Mouse (Mus musculus): Measurements from ENCODE around the gene 4930404N11Rik. TPM values are rescaled to one million over a fixed set of nuclear protein-coding genes. Genes with fewer than 3 reads are reported as not detected.

4930404N11Rik gene
- total and polyA plus RNA-seq, 3 experiments = 1.2 to 12.4 (median 3.6) TPM

DNA sequence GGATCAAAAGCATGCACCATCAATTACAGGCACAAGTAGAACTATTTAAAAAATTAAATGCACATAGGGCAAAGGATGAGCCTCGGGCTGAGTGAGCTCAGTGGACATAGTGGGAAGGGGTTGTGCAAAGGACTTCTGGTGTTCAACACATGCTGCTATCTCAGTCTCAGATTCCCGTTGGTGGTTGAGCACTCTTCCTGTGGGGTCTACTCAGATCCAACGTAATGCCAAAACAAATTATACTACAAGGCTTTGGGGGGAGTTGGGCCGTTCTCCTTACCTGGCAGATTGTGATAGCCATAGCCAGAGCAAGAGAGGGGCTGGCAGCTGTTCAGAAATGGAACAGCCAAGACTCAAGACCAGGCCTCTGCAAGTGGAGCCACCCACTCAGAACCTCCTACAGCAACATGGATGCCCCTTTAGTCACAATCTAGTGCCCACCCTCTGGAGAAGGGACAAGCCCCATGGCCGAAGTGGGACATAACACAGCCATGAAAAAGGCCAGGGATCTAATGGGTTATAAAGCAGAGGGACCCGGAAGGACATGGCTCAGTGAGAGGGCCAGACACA, 14.3 kb upstream of the 4930404N11Rik start:
- DNase-seq = no peak

DNA sequence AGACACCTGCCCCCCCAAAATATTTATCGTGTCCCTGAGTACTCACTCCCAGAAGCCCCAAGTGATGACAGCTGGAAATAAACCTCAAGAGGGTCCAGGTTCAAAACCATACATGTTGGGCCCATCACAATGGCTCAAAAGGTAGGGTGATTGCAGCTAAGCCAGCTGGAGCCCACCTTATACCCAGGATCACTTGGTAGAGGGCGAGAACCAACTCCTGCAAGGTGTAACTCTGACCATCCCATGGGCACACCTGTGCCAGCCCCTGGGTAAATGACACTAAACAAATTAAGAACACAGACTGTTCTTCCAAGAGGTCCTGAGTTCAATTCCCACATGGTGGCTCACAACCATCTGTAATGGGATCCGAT, 13.6 kb upstream of the 4930404N11Rik start:
- DNase-seq = no peak

DNA sequence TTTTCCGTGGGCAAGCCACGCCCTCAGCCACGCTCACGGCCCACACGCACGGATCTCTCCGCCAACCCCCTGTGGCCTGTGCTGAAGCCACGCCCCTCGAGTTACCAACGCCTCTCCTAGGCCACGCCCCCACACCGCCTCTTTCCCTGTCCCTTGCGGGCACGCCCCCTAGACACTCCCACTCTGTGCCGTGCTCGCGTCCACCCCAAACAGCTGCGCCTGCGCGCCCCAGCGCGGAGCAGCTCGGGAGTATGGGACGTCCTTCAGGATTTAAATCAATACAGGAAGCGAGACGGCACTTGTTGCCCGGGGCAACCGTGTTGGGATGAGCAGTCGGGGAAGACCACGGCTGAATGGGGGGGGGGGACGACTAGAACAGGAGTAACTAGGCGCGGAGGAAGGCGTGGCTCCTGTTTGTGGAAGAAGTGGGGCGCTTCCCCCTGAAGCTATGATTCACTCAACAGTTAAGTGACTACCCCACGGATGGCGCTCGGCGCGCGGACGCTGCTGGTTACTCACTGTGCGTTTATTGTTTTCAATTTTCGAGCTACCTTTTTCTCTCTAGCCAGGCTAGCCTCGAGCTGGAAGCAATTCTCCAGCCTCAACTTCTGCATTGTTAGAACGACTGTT, 13.1 kb upstream of the 4930404N11Rik start:
- DNase-seq = peak; percentile 100

DNA sequence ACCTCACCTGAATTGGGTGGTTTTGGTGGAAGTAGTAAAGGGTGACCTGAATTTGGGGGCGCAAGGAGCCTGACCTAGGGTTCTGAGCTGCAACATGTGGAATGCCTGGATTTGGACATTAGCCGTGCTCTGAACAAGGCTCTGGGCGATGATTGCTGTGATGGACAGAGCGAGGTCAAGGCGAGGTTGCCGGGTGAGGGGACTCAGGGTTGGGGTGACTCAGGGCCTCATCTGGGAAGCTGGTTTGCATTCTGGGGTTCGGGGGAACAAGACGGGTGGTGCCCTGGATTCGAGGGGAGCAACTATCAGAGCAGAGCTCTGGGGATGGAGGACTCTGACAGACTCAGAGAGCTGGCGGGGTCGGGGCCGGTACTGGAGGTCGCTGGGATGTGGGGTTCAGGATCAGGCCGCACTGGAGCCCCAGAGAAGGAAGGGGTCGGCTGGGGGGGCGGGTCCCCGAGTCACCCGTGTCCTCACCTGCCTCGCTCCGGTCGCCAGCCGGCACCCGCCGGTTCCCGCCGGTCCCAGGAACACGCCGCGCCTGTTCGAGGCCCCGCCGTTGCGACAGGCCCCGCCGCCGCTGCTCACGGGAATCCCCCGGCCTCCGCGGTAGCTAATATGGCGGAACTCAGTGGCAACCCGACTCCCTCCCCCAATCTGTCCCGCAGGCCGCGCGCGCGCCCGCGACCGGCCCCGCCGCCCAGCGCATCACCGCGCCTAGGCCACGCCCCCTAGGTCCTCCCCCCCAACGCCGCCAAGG, 12.4 kb upstream of the 4930404N11Rik start, which contains the start of gene Fzr1:
Gene Fzr1, minus strand, starts transcription at position 724 of the 760 bp plus-strand sequence.
- peak; percentile 70 for DNase-seq

DNA sequence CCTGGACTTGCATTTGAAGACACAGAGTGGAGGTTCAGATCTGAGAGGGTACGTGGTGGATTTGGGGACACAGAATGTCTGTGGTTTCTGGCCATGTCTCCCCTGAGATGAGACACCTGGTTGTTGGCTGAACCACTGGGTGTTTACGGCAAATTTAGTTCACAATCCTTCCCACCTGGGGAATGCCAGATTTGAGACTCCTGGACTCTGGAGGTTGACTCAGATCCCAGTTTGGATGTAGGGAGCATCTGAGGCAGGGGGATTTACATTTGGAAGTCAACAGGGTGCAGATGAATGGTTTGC, 11.7 kb upstream of the 4930404N11Rik start:
- no peak for DNase-seq

DNA sequence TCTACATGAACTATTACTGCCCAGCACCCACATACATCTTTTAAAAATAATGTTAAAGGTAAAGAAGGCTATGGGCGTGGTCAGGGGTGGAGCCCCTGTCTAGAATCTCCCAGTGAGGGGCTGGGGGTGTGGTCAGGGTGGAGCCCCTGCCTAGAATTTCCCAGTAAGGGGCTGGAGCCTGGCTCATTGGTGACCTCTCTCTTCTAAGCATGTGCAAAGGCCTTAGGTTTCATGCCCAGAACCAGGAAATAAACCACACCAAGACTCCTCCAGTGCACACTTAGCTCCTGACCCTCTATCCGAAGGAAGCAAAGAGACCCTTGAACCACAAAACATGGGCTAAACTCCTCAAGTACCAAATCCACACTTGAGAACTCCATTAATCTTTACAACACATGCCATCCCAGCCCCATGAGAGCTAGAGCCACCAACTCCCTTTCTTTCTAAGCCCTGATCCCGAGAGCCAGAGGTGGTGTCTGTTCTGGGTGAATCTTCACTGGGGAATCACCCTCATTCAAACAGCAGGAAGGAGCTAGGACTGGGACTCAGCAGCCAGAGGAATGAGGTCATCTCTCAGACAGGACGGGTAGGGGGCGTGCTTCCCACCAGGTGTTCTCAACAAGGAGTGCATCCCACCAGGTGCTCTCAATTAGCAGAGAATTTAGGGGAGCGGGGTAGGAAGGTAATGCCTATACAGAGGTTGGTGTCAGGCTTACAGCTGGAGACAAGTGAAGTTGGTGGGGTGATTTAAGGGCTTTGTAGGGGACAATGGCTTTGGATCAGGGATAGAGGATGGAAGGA, 11.1 kb upstream of the 4930404N11Rik start:
- no peak for DNase-seq

DNA sequence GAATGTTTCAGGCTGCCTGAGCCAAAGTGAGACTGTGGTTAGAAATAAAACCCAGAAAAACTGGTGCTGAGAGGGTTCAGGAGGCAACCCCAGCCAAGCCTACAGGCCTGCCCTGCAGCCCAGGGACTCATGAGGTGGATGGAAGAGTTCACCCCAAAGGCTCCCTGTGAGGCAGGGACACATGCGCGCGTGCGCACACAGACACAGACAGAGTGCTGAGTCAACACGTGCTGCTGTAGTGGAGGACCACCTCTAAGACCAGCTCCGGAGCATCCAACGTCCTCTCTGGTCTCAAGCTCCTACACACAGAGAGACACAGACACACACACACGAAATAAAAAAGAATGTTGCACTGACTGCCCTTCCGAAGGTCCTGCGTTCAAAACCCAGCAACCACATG, 9.7 kb upstream of the 4930404N11Rik start:
- no peak for DNase-seq

DNA sequence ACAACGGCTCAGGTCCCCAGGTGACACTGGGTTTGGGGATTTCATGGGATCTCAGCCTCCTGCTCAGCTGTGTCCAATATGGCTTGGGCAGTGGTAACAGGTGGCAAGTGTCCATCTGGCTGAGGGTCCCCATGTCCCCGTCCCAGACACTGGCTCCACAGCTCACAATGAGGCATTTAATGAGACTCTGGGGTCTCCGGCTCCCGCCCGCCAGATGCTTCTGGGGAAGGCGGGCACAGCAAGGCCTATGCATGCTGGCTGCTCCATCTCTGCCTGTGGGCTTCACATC, 1.5 kb upstream of the 4930404N11Rik start:
- DNase-seq = no peak

DNA sequence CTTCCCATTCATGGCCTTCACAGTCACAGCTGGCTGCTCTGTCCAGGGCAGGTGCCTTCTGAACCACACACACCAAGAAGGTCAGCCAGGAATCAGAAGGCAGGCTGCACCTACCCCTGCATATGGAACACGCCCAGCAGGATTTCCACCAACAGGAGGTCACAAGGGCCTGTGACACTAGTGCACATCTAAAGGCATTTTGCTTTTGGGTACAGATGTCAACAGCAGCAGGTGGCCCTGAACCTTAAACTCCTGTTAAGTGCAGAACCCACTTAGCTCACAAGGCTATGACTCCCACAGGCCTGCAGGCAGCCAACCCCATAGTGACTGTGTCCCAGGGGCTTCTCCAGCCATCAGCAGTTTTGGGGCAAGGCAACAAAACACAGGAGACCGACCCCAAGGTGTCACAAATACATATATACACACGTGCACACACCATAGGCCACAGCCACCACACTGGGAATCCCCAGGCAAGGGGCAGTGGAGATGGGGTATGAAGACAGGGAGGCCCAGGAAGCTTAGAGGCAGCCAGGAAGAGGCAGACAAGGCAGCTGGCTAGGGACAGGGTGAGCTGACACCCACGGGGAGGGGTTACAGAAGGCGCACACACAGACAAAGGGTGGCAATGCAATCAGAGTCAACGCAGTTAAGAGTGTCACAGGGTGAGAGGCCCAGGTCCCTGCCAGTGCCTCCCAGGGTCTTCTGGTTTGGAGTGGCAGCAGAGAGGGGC, 1.0 kb upstream of the 4930404N11Rik start:
- DNase-seq = no peak

DNA sequence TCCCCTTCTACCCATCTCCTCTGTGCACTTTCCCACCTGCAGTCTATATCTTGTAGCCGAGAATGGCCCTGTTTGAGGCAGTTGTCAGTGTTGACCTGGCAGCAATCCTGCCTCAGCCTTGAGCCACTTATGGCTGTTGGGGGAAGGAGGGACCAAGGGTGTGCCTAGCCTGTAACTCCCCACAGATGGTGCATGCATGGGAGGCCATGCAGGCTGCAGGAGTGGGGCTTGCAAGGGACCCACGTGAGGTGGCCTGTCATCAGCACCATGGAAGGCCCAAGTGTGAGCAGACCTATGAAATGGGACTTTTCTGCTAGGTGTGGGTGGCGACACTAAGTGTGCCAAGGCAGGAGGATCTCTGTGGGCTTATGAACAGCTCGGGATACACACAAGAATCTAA, 543 bp downstream of the 4930404N11Rik start:
- DNase-seq = no peak

DNA sequence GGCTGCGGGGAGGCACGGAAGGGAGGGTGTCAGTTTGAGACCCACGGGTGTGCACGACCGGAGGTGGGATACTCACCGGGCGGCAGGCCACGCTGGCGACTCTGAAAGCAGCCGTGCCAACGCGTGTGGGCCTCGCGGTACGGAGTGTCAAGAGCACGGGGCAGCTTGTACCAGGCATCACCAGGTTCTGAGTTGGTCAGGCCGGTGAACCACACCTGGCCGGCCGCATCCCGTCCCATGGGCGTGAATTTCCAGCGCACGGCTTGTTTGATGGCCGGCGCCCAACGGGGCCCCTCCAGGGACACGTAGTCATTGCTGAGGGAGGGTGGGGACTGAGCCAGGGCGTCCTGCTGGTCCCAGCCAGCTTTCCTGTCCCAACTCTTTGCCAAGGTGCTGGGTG, 950 bp downstream of the 4930404N11Rik start:
- DNase-seq = peak; percentile 71

DNA sequence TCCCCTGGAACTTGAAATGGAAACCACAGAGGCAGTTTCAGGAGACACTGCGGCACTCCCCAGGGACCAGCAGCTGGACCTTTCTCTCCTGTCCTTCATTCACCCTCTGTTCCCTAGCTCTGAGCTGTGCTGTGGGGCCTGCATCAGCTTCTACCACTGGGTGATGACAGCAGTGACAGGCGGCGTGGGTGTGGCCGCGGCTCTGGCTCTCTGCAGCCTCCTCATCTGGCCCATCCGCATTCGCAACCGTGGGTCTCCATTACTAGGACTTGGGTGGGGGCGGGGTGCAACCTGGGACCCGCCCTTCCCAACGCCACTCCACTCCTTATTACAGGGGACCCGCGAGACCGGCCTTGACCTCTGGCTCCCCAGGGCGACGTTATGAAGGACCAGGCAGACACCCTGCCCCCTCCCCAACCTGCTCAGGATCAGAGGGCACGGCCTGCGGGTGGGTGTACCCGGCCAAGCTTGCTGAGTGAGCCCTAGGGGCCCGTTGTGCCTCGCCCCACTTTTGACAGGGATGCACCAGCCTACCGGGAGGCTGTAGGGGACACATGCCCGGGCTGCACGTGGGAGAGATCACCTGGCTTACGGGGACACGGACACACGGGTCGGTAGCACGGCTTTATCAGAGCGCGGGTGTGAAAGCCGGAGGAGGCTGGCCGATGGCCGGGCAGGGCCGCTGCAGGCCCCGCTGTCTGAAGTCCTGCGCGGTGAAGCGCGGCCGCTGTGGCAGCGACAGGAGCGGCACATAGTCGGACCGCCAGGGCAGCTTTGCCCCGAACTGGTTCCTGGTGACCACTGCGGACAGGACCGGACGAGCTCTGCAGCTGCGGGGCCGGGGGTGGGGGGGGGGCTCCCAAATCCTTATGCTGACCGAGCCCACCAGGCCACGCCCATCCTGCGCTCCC, 1.9 kb downstream of the 4930404N11Rik start:
- DNase-seq = peak; percentile 59

DNA sequence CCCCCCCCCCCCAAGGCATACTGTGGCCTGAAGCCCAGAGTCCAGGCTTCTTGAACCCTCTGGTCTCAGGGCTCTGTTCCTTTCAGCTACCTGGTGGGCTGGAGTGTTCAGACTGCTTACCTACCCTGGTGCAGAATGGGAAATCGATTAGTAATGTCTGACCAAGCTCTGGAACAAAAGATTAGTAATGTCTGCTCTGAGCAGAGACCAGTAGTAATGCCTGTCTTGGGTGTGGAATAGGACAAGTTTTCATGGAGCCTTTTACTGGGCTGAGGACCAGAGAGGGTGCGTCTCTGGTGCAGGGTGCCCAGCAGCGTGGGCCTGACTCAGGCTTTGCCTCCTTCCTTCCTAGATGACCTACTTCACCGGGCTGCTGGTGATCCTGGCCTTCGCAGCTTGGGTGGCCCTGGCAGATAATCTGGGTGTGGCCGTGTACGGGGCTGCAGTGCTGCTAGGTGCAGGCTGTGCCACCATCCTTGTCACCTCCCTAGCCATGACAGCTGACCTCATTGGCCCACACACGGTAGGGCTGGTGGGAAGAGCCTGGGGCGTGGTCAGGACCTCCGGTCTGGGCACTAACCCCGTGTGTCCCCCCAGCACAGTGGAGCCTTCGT, 3.2 kb downstream of the 4930404N11Rik start:
- no peak for DNase-seq

DNA sequence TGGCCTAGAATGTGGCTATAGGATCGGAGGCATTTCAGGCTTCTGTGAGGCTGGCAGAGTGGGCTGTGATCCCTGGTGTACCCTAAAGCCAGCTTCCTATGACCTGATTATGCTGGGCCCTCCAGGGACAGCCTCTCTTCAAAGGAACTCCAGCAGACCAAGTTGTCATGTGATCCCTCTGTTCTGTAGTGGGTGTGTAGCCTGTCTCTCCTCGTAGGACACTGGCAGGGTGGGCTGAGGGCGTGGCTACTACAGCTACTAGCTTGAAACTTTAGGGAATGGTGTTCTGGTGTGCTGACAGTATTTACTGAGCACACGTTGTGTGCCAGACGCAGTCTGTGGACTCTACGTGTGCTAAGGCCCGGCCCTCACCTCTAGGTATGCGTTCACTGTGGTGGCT, 4.9 kb downstream of the 4930404N11Rik start:
- DNase-seq = no peak

DNA sequence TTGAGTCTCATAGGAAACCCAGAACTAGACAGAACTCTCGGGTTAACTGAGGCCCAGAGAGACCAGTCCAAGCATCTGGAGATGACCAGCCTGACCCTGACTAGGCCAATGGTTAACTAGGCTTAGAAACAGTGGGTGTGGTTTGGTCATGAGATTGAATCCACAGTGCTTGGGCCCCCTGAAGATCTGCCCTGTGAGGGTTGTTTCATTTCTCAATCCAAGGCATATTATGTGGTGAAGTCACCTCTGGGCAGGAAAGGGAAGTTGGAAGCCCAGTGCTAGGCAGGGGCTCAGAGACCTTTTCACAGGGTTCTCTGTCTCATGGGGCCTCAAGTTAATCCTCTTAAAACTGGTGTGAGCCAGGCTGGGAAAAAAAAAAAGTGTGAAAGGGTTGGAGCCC, 6.8 kb downstream of the 4930404N11Rik start:
- no peak for DNase-seq

DNA sequence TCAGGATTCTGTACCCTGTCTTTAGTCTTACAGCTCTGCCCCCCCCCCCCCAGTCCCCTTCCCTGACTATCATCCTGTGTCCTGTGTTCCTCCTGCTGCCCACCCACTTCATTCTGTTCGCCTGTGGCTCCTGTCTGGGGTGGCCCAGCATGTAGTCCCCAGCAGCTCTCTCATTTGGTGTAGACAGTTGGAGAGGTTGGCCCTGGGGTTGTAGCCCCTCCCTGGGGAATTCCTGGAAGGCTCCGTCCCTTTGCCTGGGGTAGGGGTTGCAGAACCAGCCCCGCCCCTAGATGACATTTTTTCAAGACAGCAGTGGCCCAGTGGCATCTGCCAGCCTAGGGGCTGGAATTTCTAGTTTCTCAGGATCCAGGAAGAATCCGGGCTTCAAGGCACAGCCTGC, 7.4 kb downstream of the 4930404N11Rik start:
- DNase-seq = no peak

DNA sequence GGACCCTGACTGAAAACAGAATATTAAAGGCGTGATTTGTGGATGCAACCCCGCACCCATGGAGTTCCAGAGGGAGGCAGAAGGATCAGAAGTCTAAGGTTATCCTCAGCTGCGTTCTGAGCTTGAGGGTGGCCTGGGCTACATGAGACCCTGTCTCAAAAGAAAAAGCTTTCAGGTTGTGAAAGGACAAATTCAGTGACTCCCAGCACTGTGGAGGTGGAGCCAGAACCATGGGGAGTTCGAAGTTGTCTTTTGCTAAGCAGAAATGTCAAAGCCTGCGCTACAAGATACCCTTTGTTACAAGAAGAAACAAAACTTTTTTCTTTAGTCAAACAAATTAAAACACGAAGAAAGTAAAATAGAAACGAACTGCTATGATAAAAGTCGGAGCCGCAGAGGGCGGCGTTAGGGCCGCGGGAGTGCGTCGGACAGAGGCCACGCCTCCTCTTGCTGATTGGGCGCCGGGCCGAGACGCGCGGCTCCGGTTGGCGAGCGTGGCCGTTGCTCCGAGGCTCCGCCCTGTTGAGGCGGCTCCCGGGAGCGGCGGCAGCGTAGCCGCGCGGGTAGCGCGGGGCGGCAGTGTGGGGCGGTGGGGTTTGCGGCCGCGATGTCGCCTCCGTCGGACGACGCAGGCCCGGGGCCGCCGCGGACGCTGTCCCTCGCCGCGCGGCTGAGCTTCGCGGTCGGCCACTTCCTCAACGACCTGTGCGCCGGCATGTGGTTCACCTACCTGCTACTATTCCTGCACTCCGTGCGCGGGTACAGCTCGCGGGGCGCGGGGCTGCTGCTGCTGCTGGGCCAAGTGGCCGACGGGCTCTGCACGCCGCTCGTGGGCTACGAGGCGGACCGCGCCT, 8.4 kb downstream of the 4930404N11Rik start, which contains the start of gene Mfsd12:
Gene Mfsd12, plus strand, starts transcription at position 501 of the 854 bp plus-strand sequence.
- DNase-seq = peak; percentile 95

DNA sequence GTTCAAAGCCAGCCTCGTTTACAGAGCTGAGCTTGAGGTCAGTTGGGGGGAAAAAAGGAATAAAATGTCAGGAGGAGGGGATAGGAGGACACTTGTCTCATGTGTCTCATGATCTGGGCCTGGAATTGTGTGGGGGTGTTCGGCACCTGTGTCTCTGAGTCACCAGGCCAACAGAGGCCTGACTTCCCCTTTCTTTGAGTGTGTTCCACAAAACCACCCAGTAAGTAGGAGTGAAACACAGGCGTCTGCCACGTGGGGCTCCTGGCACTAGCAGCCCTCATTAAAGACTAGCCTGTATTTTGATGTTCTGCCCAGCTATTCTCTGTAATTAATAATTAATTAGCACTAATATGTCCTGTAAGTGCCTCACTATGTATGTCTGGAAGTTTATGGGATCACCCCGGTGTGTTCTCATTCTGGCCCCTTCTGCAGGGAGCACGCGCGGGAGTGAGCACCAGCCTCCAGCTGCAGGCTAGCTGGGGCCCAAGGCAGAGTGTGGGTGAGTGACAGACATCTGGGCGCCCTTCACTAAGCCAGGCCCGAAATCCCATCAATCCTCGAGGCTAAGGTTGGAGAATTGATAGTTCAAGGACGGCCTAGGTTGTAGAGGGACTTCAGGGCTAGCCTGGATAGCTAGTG, 9.1 kb downstream of the 4930404N11Rik start:
- DNase-seq = no peak

DNA sequence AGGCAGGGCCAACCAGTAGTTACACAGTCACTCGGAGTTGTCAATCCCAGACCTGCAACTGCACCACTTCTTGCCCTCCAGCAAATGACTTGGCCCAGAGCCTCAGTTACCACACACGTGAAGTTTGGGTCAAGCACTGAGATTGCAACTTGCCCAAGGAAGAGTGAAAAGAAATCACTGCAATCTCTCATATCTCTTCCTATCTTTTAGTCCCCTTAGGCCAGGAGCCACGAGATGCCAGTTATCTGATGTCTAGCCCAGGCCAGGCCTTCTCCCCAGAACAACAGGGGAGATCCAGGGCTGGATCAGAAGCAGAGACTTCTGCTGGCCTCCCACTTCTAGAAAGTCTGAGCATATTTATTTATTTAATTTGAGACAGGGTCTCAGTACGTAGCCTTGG, 10.1 kb downstream of the 4930404N11Rik start:
- DNase-seq = no peak
